Mouse (Mus musculus) cerebellum, postnatal 14 days (tissue): ENCODE results near the gene Wdr5.
A peak's percentile ranks its signal among the peaks of the same experiment; 100 is the strongest.
"Not testable (repeated sequence)": the region's sequence is repeated elsewhere in the genome, so short reads cannot be mapped to it uniquely, and the experiment has no call there.

ENCODE experiments used
- DNase-seq, 2 experiments: peaks; one replicate each; pipeline ENCODE4 v3.0.0; 2021; ENCODE audit warnings: mixed read lengths in 2 of 2

The Wdr5 gene

DNA sequence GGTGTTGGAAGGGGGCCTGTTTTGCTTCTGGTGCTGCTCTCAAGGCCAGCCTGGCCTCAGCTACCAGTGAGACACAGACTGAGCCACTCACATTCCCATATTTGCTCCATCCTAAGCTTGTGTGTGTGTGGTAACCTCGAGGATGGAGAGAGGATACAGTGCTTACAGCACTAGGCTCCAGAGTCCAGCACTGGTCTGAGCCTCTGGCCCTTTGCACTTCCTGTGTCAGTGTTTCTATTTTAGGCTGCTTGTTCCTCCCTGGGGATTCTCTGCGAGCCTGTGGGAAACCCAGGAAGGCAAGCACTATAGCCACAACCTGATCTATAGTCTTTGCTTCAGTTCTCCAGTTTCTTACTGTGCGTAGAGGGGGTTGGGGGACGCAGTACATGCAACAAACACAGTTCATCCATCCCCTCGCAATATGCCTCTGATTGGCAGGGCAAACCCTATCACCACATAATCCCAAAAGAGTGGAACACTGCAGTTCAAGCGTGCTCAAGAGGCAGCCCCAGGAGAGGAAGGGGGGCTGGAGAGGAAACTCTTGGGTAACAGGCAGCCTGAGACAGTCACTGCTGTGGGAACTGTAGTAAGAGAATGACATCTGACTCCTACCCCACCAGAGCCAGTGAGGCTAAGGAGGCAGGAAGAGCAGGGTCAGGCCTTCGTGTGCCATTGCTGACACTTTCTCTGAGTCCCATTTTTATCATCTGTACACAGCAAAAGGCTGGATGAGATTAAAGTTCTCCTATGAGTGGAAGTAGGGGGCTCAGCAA, 10.7 kb upstream of the Wdr5 start:
- DNase-seq, result no peak

DNA sequence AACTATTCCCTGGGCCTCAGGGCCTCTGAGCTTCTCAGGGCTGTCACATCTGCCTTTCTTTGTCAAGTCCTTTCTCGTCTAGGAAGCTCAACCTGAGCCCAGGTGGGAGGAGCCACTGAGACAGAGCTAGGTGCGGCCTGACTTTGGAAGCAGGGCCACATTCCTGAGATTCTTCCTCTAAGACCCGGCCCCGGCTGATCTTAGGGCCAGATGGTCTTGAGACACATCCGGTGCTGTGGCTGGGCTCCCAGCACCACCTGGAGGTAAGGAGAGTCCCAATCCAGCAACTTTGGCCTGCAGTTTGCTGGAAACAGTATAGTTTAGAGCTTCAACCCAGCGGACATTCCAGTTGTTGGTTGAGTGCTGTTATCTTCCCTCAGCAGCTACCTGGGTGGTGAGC, 9.4 kb upstream of the Wdr5 start:
- no peak for DNase-seq

DNA sequence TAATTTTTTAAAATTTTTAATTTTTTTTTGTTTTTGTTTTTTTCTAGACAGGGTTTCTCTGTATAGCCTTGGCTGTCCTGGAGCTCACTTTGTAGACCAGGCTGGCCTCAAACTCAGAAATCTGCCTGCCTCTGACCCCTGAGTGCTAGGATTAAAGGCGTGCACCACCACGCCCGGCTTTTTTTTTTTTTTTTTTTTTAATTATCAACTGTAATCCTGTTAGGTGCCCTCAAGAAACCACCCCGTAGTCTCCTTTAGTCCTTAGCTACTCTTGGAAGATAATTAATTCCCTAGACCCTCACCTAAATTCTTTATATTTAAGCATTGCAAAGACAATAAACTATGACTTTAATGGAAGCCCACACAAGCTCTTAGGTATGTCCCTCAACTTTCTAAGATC, 8.3 kb upstream of the Wdr5 start:
- DNase-seq, result not testable (repeated sequence)

DNA sequence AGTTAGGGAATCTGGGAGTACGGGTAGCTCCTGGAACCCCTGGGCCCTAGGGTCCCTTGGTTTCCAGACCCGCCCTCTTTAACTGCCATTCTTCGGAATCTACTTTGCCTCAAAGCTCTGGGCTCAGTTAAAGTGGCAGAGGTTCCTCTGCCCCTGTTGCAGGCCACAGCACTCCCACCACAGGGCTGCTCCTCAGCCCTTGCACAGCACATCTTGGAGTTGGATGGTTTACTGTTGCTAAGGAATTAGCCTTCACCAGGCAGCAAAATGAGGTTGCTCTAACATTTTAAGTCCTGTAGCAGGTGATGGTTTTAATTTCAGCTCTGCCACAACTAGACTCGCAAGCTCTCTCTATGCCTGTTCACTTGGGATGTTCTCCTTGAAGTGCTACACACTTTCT, 7.4 kb upstream of the Wdr5 start, which contains the start of gene Brd3:
Gene Brd3, minus strand, starts transcription at position 101 of the 400 bp plus-strand sequence.
- no peak for DNase-seq

DNA sequence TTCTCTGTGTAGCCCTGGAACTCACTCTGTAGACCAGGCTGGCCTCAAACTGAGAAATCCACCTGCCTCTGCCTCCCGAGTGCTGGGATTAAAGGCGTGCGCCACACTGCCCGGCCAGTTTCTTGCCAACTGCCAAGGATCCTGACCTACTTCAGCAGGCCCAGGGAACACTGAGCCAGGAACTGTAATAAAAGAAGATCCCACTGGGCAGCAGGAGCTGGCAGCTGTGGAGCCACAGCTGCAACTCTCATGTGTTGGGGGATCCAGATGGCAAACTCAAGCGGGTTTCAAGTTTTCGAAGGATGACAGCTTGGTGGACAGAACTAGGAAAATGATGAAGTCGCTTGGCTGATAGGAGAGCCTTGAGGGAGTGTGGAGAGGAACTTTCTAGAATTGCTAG, 4.3 kb upstream of the Wdr5 start:
- no peak for DNase-seq

DNA sequence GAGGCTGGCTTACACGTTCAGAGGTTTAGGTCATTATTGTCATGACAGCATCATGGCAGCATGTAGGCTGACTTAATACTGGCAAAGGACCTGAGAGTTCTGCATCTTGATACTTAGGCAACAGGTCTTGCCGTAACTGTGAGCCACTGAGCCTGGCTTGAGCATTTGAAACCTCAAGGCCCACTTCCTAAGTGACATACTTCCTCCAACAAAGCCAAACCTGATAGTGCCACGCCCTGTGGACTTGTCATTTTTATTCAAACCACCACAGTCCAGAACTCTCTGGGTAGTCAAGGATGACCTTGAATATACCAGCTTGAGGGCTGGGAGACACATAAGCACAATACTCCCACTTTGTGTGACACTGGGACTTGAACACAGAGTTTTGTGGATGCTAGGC, 2.0 kb upstream of the Wdr5 start:
- DNase-seq, result no peak

DNA sequence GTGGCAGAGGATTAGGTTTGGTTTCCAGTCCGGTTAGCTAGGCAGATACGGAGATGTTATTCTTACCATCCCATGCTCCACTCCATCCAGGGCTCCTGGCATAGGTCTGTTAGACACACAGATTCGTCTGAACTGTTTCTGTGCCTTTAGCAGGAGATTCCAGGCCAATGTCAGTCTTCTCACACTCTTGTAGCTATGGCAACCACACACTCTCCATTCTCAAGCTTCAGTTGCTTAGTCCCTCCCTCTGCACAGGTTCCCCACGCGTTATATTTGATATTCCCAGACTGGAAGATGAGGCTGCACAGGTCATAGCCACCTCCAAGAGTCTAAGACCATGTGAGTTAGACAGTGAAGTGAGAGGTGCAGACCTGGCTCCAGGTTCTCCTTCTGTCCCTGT, 1.1 kb upstream of the Wdr5 start:
- no peak for DNase-seq

DNA sequence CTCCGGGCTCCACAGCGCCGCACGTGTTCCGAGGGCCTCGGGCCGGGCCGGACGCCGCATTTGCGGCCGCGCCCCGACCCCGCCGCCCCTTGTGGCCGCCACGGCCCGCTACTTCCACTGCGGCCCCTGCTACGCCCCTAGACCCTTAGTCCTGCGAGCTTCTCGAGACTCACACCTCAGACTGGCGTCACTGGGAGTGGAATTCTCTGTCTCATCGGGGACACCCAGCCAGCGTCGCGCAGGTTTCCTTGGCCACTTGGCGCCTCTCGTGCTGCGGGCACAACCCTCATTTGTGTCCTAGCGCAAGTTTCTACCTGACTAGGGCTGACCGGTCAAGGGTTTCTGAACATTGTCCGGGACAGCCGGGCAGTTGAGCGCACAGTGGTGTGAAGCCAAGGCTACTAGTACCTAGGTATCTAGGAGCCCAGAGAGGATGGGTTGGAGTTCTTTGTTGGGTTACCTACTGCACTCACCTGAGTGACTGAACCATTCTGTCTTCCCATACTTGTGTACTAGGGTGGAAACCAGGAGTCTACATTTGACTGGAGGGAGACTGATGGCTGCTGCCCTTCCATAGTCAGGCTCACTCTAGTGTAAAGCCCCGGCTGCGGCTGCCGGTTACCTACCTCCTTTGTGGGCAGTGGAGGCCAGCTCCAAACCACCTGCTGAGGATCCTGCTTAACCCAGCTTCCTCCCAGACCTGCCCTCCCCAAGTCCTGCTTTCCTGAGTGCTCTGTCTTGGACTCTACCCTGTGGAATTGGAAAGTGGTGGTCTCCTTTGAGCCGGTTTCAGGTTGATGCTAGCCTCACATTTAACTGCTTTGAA, 597 bp downstream of the Wdr5 start:
- peak; percentile 17 to 44 for DNase-seq

DNA sequence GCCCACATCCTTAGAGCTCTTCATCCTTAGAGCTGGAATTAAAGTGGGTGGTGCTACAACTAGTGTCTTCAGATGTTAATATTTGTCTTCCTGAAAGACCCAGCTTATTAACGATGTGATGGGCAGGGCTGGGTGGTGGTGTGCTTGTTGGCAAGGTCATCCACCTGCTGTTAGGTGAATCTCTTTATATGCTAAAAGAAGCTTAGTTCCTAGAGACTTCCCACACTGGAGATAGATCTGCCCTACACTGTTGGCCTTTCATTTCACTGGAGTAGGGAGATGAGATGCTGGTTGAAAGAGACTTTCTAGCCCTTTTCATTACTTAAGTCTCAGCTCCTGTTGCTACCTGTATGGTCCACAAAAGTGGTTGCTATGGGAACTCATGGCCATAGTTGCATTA, 1.3 kb downstream of the Wdr5 start:
- no peak for DNase-seq

DNA sequence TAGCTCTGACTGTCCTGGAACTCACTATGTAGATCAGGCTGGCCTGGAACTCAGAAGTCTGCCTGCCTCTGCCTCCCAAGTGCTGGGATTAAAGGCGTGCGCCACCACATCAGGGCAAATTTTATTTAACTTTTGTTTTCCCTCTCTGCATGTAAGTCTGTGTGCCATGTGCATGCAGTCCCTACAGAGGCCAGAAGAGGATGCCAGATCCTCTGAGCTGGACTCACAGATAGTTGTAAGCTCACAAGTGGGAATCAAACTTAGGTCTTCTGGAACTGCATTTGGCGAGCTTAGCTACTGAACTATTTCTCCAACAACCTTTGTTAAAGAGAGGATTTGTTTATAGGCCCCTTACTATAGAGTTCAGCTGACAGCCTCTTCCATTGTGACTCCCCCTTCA, 3.3 kb downstream of the Wdr5 start:
- DNase-seq, result no peak

DNA sequence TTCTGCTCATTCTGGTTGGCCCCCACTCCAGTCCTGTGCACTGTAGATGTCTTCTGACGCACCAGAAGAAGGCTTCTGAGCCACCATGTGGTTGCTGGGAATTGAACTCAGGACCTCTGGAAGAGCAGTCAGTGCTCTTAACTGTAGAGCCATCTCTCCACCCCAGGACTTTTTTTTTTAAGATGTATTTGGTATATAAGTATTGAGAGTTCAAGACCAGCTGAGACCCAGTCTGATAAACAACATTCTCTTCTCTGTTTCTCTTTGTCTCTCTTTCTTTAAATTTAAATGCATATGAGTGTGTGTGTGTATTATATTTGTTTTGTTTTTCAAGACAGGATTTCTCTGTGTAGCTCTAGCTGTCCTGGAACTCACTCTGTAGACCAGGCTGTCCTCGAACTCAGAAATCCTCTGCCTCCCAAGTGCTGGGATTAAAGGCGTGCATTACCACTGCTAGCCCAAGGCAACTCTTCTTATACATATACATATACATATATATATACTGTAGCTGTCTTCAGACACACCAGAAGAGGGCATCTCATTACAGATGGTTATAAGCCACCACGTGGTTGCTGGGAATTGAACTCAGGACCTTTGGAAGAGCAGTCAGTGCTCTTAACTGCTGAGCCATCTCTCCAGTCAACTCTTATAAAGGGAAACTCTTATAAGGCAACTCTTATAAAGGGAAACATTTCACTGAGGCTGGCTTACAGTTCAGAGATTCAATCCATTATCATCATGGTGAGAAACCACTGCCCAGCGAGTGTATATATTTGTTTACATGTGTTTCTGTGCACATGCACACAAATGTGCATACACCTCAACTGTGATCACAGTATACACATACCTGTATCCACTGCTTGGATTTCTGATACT, 23.7 kb downstream of the Wdr5 start:
- not testable (repeated sequence) for DNase-seq

DNA sequence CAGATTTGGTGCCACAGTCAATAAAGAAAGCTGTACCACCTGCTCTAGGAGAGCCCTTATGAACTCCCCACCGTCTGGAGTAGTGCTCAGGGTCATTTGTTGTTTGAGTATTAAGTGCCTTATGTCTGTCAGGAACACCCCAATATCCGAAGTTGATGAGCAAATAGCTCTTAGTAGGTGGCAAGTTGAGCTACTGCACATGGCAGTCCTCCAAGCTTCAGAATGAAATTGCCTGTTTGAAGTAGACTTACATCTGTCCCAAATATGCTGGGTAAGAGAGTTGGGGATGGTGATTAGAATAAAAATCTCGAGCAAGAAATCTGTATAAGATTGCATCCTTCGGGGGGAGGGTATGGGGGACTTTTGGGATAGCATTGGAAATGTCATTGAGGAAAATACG, 24.4 kb downstream of the Wdr5 start:
- peak; percentile 37 to 52 for DNase-seq

DNA sequence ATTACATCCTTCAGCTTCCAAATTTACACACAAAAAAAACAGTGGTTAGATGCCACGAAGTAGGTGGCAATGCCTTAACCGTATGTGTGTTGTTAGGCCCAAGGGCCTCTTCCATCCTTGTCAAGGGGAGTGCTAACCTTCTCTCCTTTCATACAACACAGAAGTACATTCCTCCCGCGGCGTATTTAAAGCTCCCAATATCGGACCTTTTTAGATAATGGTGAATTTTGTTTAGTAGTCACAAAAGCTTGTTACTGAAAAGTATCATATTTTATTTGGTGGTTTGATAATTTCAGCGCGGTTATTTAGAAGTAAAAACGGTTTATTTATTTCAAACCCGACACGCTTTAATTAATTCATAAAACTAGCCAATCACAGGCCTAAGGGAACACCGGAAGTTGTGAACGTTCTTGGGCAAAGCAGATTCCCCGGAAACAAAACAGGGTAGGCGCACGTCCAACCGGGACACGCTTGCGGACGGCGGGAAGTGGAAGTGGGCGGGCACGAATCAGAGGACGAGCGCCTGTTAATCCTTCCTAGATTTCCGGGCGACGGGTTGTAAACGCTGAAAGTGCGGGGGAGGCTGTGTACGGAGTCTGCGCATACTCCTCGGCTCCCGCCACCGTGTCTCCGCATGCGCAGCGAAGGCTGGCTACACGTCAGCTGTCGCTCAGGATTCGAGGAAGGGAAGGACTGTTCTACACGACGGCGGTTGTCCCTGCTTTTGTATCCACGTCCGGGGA, 25.0 kb downstream of the Wdr5 start:
- peak; percentile 99 to 100 for DNase-seq

DNA sequence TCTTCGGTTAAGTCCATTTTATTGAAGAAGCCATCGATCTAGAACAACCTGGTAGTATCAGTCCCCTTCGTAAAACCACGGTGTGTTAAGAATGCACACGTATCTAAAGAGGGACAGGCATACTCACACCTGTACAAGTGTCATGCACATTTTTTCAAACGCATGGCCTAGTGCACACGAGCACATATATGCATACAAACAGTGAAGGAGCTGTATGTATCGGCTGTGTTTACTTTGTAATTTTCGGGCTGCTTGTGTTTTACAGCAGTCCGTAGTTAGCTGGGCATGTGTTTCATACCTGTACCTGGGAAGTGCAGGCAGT, 25.5 kb downstream of the Wdr5 start:
- no peak for DNase-seq

DNA sequence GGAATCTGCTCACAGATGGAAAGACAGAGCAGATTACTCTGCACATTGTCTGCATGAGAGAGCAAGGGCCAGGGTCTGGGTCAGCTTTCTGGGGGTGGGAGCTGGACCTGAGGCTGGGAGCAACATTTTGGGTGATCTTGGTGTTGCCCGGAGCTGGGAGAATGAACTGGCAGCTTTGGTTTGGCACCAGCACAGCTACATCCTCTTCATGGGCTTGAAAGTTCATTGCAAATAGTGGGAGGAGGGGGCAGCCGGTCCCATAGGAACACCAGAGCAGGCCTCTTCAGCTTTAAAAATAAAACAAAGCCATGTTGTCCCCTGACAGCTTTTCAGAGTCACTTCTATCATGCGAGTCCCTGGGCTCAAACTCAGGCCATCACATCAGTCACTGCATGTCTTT, 26.3 kb downstream of the Wdr5 start:
- peak in 1 of 2 experiments; percentile 11 for DNase-seq

DNA sequence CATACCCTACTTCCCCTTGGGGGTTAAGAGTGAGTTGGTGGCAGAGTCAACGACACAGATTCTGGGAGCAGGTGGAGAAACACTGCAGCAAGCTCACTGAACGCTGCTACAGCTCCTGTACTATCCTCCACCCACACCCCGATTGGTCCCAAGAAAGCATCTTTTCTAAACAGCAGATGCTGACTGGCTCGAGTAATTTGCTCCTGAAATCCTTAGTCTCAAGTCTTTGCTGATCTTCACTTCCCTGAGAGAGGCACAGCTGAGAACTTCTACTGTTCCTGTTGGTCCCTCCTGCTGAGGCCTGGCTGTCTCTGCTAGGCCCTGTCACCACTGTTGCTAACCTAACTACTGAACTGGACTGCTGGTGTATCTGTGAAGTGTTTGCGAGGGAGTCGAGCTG, 29.7 kb downstream of the Wdr5 start:
- no peak for DNase-seq

DNA sequence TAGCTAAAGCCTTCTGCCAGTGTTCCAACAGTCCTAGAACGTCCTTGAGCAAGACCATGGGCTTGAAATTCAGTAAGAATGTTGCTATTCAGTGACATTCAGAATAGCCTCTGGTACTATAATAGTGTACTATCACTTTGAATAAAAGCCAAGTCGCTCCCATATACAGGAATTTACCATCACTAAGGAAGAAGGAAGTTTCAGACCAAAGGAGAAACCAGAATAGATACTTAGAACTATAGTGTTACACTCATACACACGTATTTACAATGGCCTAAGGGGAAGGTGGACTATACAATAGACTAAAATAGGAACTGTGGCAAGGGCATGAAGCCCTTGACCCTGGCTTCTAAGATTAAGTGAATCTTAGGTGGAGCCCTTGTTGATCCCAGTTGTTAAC, 30.6 kb downstream of the Wdr5 start:
- not testable (repeated sequence) for DNase-seq

DNA sequence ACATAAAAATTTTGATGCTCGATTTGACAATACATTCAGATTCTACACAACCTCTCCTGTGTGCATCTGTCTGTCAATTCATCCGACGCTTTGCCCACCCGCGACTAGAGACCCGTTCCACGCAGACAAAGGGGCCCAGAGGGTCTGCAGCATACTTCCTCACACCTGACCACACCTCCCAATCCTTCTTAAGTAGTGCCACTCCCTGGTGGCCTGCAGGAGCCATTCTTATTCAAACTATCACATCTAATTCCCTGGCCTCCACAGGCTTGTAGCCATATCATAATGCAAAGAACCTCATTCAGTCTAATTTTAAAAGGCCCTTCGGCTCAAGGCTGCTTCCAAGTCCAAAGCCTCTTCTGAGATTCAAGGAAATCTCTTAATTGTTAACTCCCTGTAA, 31.1 kb downstream of the Wdr5 start:
- DNase-seq, result not testable (repeated sequence)

DNA sequence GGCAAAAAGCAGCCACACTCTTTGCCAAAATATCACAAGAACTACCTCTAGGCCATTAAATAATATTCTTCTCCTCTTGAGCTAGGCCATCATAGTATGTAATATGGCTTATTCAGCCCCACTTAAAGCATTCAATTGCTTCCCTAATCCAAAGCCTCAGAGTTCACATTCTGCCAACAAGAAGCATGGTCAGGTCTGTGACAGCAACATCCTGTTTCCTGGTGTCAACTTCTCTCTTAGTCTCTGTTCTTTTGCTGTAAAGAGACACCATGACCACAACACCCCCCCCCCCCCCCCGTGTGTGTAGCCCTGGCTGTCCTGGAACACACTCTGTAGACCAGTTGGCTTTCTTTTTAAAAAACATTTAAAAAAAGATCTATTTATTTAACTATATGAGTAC, 32.4 kb downstream of the Wdr5 start:
- DNase-seq, result no peak

DNA sequence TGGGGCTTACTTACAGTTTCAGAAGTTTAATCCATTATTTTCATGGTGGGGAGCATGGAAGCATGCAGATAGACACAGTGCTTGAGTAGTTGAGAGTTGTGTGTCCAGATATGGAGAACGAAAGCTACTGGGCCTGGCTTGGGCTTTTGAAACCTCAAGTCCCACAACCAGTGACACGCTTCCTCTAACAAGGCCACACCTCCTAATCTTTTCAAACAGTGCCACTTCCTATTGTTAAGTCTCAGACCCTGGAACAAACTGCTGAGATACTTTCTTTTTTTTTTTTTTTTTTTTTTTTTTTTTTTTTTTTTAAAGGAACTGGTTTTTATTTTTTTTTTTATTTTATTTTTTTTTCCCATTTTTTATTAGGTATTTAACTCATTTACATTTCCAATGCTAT, 33.0 kb downstream of the Wdr5 start:
- no peak for DNase-seq

DNA sequence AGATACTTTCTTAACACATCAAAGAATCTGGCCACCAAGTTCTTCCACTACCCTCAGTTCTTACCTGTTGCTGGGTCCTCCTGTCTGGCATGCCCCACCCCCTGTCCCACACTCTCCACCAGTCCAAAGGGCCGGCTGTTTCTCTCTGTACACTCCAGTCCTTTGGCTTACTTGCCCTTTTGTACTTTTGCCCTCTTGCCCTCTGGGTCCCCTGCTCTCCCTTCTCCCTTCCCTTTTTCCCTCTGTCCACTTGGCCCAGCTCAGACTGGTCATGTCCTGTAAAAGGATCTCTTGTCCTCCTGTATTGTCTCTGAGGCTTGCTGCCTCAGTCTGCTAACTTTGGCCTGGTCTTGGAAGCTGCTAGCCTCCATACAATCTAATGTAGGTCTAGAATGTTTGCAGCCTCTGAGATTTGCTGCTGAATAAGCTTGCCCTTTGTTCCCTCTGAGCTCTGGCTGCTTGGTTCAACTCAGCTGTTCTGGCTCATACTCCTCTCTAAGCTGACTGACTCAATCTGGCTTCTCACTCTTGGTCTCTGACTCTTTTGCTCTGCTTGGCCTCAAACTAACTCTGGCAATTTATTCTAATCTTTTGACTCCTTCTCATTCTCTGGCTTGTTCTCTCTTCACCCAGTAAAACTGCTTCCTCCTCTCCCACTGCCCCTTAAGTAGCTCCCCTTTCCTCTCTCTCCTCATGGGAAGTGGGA, 33.9 kb downstream of the Wdr5 start:
- no peak for DNase-seq
